Mouse (Mus musculus): ENCODE data around the gene Rmi2.

DNA sequence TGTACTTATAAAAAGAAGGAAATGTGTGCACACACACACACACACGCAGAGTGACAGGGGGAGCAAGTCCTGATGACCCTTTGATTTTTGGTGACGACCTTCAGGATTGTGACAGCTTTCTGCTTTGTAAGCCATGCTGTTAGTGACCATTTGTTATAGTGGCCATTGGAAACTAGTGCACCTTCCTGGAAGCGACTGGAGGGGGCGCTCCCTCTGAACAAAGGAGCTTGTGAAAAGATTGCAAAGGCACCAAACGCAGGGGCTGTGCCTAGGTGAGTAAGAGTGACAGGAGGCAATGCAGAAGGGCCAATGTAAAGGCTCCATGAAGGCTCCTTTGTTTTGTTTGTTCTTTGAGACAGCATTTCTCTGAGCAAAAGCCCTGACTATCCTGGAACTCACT is 68.0 kb downstream of the Rmi2 start:
- TF ChIP-seq POLR2A (IDR thresholded peaks at IDR 0.05; ENCODE audit: borderline replicate concordance, control insufficient read depth, low read depth, low read length) (no peak), CTCF (IDR thresholded peaks at IDR 0.05; ENCODE audit: control insufficient read depth, insufficient read depth, low read length) (0 out of 2 replicates have a peak, but pooled peaks have one; percentile 14)
